Mouse (Mus musculus) megakaryocyte, embryonic 14.5 days (primary cell): Measurements from ENCODE around the gene Il1f5. TPM values are rescaled to one million over a fixed set of nuclear protein-coding genes. Genes with fewer than 3 reads are reported as not detected.

Experiments
- H3K27me3 ChIP-seq: replicated peaks from 2 replicates; pipeline ENCODE3; 2012; ENCODE audit warnings: inconsistent platforms
- H3K36me3 ChIP-seq: replicated peaks from 2 replicates; pipeline ENCODE3; 2012; ENCODE audit warnings: low read length, inconsistent platforms, mixed read lengths
- H3K4me1 ChIP-seq: 2 replicates; pipeline ENCODE4 v1.6.1; 2012; ENCODE audit warnings: inconsistent platforms
- H3K4me3 ChIP-seq: replicated peaks from 2 replicates; pipeline ENCODE3; 2012; ENCODE audit warnings: moderate library complexity, mild to moderate bottlenecking, inconsistent platforms
- H3K9me3 ChIP-seq: 2 replicates; pipeline ENCODE4 v1.6.1; 2012; ENCODE audit warnings: inconsistent platforms
- FLI1 ChIP-seq: IDR thresholded peaks from 2 replicates; pipeline ENCODE4 v1.6.1; 2012; ENCODE audit warnings: low read length, inconsistent platforms, mixed read lengths
- GATA1 ChIP-seq: IDR thresholded peaks from 3 replicates; pipeline ENCODE4 v1.6.1; 2012; ENCODE audit warnings: mixed read lengths, low read length, inconsistent platforms, borderline replicate concordance
- polyA plus RNA-seq: library from polyadenylated mRNA; stranded (reverse); fragments of >175 nt; gene quantifications from 2 replicates; pipeline ENCODE4 v1.2.3, GENCODE M21; 2012; ENCODE audit warnings: low replicate concordance; ENCODE audit not compliant: insufficient read depth

Gene Il1f5
- not detected in 2 replicates for polyA plus RNA-seq

GRCm38 (mm10) chr2:24276654-24277053 lies at the start of gene Il1f5:
Gene Il1f5 (plus strand): TSS chr2:24276954.
- H3K9me3 ChIP-seq, result no peaks in the 10 kb centered on the region
- H3K36me3 ChIP-seq, result no peaks in the 10 kb centered on the region
- H3K4me3 ChIP-seq, result no peak within 1 kb of the TSS
- no peaks in the 10 kb centered on the region for H3K4me1 ChIP-seq
- TF ChIP-seq FLI1 (no peak), GATA1 (no peak)
- peaks cover 5% of the 10 kb centered on the region for H3K27me3 ChIP-seq

- Histone ChIP-seq H3K4me1 (no peaks in the 10 kb centered on the region), H3K27me3 (no peaks in the 10 kb centered on the region), H3K36me3 (no peaks in the 10 kb centered on the region), H3K4me3 (no peak overlapping the region), H3K9me3 (peaks cover 3% of the 10 kb centered on the region; the same call in 1 of the 2 replicates)
- TF ChIP-seq FLI1 (no peak), GATA1 (no peak)
Measured at GRCm38 (mm10) chr2:24227191-24227590, 49.6 kb upstream of the Il1f5 start.

- TF ChIP-seq GATA1 (no peak), FLI1 (no peak)
- Histone ChIP-seq H3K36me3 (no peaks in the 10 kb centered on the region), H3K27me3 (no peaks in the 10 kb centered on the region), H3K4me3 (no peak overlapping the region), H3K9me3 (no peaks in the 10 kb centered on the region), H3K4me1 (no peaks in the 10 kb centered on the region)
Measured at GRCm38 (mm10) chr2:24267503-24267902, 9.3 kb upstream of the Il1f5 start.

GRCm38 (mm10) chr2:24273619-24274018 lies 3.1 kb upstream of the Il1f5 start:
- H3K4me3 ChIP-seq, result no peak overlapping the region
- H3K27me3 ChIP-seq, result no peaks in the 10 kb centered on the region
- H3K4me1 ChIP-seq, result no peaks in the 10 kb centered on the region
- H3K36me3 ChIP-seq, result no peaks in the 10 kb centered on the region
- no peaks in the 10 kb centered on the region for H3K9me3 ChIP-seq
- TF ChIP-seq GATA1, result no peak
- no peak for TF ChIP-seq FLI1

GRCm38 (mm10) chr2:24275146-24275545 lies 1.6 kb upstream of the Il1f5 start:
- H3K27me3 ChIP-seq, result no peaks in the 10 kb centered on the region
- TF ChIP-seq GATA1 (no peak), FLI1 (no peak)
- no peaks in the 10 kb centered on the region for H3K9me3 ChIP-seq
- H3K36me3 ChIP-seq, result no peaks in the 10 kb centered on the region
- no peaks in the 10 kb centered on the region for H3K4me1 ChIP-seq
- H3K4me3 ChIP-seq, result no peak overlapping the region

DNA sequence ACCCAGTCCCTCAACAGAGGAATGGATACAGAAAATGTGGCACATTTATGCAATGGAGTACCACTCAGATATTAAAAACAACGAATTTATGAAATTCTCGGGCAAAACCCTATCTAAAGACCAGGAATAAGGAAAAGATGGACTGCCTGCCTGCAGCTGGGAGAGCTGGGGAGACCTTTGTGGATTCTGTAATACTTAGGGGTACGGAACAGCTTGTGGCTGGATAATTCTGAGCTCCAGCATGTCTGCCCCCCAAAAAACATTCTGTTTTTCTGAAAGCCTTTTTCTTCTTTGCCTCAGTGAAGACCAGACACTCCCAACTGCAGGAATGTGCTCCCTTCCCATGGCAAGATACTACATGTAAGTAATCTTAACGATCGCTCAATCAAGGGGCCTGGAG lies 14.1 kb downstream of the Il1f5 start, which contains the start of gene Il1f10:
TSS of gene Il1f10 (plus strand) at position 301 of the 400 bp plus-strand sequence.
- Histone ChIP-seq H3K9me3 (no peaks in the 10 kb centered on the region), H3K4me1 (no peaks in the 10 kb centered on the region), H3K36me3 (no peaks in the 10 kb centered on the region), H3K27me3 (peaks cover 13% of the 10 kb centered on the region), H3K4me3 (no peak within 1 kb of the TSS)
- TF ChIP-seq GATA1, result no peak
- TF ChIP-seq FLI1, result no peak

GRCm38 (mm10) chr2:24294616-24295015 lies 17.9 kb downstream of the Il1f5 start:
- Histone ChIP-seq H3K36me3 (no peaks in the 10 kb centered on the region), H3K27me3 (peaks cover 13% of the 10 kb centered on the region), H3K4me3 (no peak overlapping the region), H3K4me1 (no peaks in the 10 kb centered on the region), H3K9me3 (no peaks in the 10 kb centered on the region)
- TF ChIP-seq FLI1 (no peak), GATA1 (no peak)

DNA sequence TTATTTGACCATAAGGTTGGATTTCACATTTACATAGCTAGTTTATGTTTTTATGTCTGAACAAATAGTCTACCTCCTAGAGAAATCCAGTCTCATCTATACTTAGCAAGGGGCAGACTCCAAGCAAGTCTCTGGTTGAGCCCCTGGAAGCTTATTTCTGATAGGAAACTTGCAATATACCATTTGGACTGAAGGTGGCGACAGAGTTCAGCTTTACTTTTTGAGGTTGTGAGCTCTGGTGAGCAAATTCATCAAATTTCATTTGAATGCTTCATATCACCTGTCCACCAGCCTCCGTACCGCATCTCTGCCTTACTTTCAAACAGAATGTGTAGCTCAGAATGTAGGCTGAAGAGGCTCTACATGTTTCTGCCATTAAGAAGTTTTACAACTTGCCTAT lies 20.1 kb downstream of the Il1f5 start:
- Histone ChIP-seq H3K9me3 (no peaks in the 10 kb centered on the region), H3K4me1 (peaks cover 3% of the 10 kb centered on the region; the same call in 1 of the 2 replicates), H3K36me3 (no peaks in the 10 kb centered on the region), H3K4me3 (no peak overlapping the region), H3K27me3 (peaks cover 11% of the 10 kb centered on the region)
- TF ChIP-seq GATA1 (no peak), FLI1 (no peak)

GRCm38 (mm10) chr2:24311302-24312001 lies 34.7 kb downstream of the Il1f5 start:
- no peak for TF ChIP-seq GATA1
- TF ChIP-seq FLI1, result no peak
- peaks cover 26% of the 10 kb centered on the region for H3K4me1 ChIP-seq
- H3K36me3 ChIP-seq, result no peaks in the 10 kb centered on the region
- peak overlapping the region; percentile 57 for H3K4me3 ChIP-seq
- H3K27me3 ChIP-seq, result no peaks in the 10 kb centered on the region
- no peaks in the 10 kb centered on the region for H3K9me3 ChIP-seq

GRCm38 (mm10) chr2:24316919-24317318 lies 40.2 kb downstream of the Il1f5 start:
- Histone ChIP-seq H3K36me3 (no peaks in the 10 kb centered on the region), H3K4me1 (peaks cover 6% of the 10 kb centered on the region), H3K4me3 (no peak overlapping the region), H3K27me3 (no peaks in the 10 kb centered on the region), H3K9me3 (no peaks in the 10 kb centered on the region)
- TF ChIP-seq GATA1 (no peak), FLI1 (no peak)
